Mouse (Mus musculus) lung, embryonic 14.5 days (tissue): ENCODE data around the gene Slc16a14. TPM values are rescaled to one million over a fixed set of nuclear protein-coding genes. Genes with fewer than 3 reads are reported as not detected.
A peak's percentile ranks its signal among the peaks of the same experiment; 100 is the strongest.

ENCODE experiments used
- ATAC-seq: fragments of 200-750 bp; cut with Nextera tagmentation; 2 replicates; pipeline ENCODE4 v1.8.0; 2017; ENCODE audit warnings: mild to moderate bottlenecking, moderate TSS enrichment, moderate library complexity; ENCODE audit not compliant: insufficient read depth
- DNase-seq: peaks from one replicate; pipeline ENCODE4 v3.0.0-alpha.2; 2015
- H3K27ac ChIP-seq: fragments of 300-500 bp; sonication (generic); 2 replicates; pipeline ENCODE4 v1.5.1; 2014; ENCODE audit warnings: low read depth, mild to moderate bottlenecking, moderate library complexity
- H3K27me3 ChIP-seq: fragments of 300-500 bp; sonication (generic); 2 replicates; pipeline ENCODE4 v1.6.1; 2014; ENCODE audit warnings: low read length, control low read depth; ENCODE audit not compliant: insufficient read depth
- H3K36me3 ChIP-seq: fragments of 300-500 bp; sonication (generic); 2 replicates; pipeline ENCODE4 v1.6.1; 2014; ENCODE audit warnings: control low read depth; ENCODE audit not compliant: insufficient read depth
- H3K4me1 ChIP-seq: fragments of 300-500 bp; sonication (generic); 2 replicates; pipeline ENCODE4 v1.6.1; 2014; ENCODE audit warnings: antibody characterized with exemption, control low read depth; ENCODE audit not compliant: insufficient read depth
- H3K4me2 ChIP-seq: fragments of 300-500 bp; sonication (generic); 2 replicates; pipeline ENCODE4 v1.6.1; 2014; ENCODE audit warnings: mild to moderate bottlenecking
- H3K4me3 ChIP-seq: fragments of 300-500 bp; sonication (generic); 2 replicates; pipeline ENCODE4 v1.5.1; 2014; ENCODE audit warnings: low read depth, low read length
- H3K9ac ChIP-seq: fragments of 300-500 bp; sonication (generic); 2 replicates; pipeline ENCODE4 v1.6.1; 2014
- H3K9me3 ChIP-seq: fragments of 300-500 bp; sonication (generic); 2 replicates; pipeline ENCODE4 v1.6.1; 2016; ENCODE audit warnings: low read depth, low read length, control low read depth
- CTCF ChIP-seq: IDR thresholded peaks from 2 replicates; pipeline ENCODE4 v1.5.1; 2016; ENCODE audit warnings: antibody characterized with exemption, low read depth
- WGBS: fragments of 180-500 bp; shearing (Covaris S2); extraction: QIAGEN DNeasy Blood & Tissue Kit; methylation state at CpG from one replicate; pipeline ENCODE4 v1.1.7; 2014; 5-methylcytosine and 5-hydroxymethylcytosine counted together
- polyA plus RNA-seq: library from polyadenylated mRNA; unstranded; fragments of >200 nt; fragmentation: Nextera tagmentation; extraction: Ambion mirVana; gene quantifications from 2 replicates; pipeline ENCODE4 v1.2.1, GENCODE M21; 2014

Gene Slc16a14
- polyA plus RNA-seq, 1 experiment from 2014 or later: not detected

GRCm38 (mm10) chr1:84881248-84882065, 53.5 kb downstream of the Slc16a14 start:
- ATAC-seq (no peak), DNase-seq (no peak)
- H3K9me3 ChIP-seq: no peaks in the 10 kb centered on the region
- H3K36me3 ChIP-seq: no peaks in the 10 kb centered on the region
- no peak overlapping the region for H3K4me2 ChIP-seq
- no peaks in the 10 kb centered on the region for H3K4me1 ChIP-seq
- no peaks in the 10 kb centered on the region for H3K27me3 ChIP-seq
- no peak overlapping the region for H3K4me3 ChIP-seq
- 0 out of 2 replicates have a peak, but pooled peaks have one; percentile 5 for TF ChIP-seq CTCF
- H3K27ac ChIP-seq: no peak overlapping the region
- no peak overlapping the region for H3K9ac ChIP-seq
- 72% methylated on average over 11 of the region's 11 CpGs for WGBS

DNA sequence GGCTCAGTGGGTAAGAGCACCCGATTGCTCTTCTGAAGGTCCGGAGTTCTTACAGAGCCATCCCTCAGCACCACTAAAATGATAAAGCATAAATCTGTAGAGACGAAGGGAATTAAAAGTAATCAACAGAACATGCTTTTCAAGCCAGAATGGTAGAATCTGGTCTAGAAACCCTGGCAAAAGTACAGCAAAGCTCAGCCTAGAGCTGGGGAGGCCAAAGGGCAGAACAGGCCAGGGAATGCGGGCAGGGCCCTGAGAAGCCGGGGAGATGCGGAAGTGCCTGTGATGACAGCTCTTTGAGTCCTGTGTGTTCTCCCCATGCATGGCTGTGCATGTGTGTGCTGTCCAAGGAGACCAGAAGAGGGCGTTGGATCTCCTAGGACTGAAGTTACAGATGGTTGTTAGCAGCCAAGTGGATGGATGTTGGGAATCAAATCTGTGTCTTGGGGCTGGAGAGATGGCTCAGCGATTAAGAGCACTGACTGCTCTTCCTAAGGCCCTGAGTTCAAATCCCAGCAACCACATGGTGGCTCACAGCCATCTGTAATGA, 55.3 kb downstream of the Slc16a14 start:
- H3K4me3 ChIP-seq: no peak overlapping the region
- no peak for DNase-seq
- ATAC-seq: no peak

GRCm38 (mm10) chr1:84877590-84877989, 57.3 kb downstream of the Slc16a14 start:
- no peaks in the 10 kb centered on the region for H3K9me3 ChIP-seq
- no peak overlapping the region for H3K4me2 ChIP-seq
- TF ChIP-seq CTCF: no peak
- no peaks in the 10 kb centered on the region for H3K27me3 ChIP-seq
- 73% methylated on average over 2 of the region's 2 CpGs for WGBS
- DNase-seq (no peak), ATAC-seq (no peak)
- H3K4me3 ChIP-seq: no peak overlapping the region
- no peak overlapping the region for H3K9ac ChIP-seq
- H3K4me1 ChIP-seq: no peaks in the 10 kb centered on the region
- H3K36me3 ChIP-seq: no peaks in the 10 kb centered on the region
- H3K27ac ChIP-seq: no peak overlapping the region

More for the DNA sequence above, 55.3 kb downstream of the Slc16a14 start:
- WGBS: 91% methylated on average over 8 of the region's 8 CpGs
- Histone ChIP-seq H3K9me3 (no peaks in the 10 kb centered on the region), H3K36me3 (no peaks in the 10 kb centered on the region), H3K27ac (no peak overlapping the region), H3K9ac (no peak overlapping the region), H3K4me1 (no peaks in the 10 kb centered on the region), H3K4me2 (no peak overlapping the region), H3K27me3 (no peaks in the 10 kb centered on the region)
- no peak for TF ChIP-seq CTCF

- Histone ChIP-seq H3K36me3 (no peaks in the 10 kb centered on the region), H3K9ac (no peak overlapping the region), H3K4me1 (no peaks in the 10 kb centered on the region), H3K27ac (no peak overlapping the region), H3K27me3 (no peaks in the 10 kb centered on the region), H3K4me3 (no peak overlapping the region), H3K9me3 (no peaks in the 10 kb centered on the region), H3K4me2 (no peak overlapping the region)
- ATAC-seq: no peak
- WGBS: 60% methylated on average over 4 of the region's 4 CpGs
- no peak for DNase-seq
- no peak for TF ChIP-seq CTCF
Observed at GRCm38 (mm10) chr1:84872939-84873338, 62.0 kb downstream of the Slc16a14 start.

DNA sequence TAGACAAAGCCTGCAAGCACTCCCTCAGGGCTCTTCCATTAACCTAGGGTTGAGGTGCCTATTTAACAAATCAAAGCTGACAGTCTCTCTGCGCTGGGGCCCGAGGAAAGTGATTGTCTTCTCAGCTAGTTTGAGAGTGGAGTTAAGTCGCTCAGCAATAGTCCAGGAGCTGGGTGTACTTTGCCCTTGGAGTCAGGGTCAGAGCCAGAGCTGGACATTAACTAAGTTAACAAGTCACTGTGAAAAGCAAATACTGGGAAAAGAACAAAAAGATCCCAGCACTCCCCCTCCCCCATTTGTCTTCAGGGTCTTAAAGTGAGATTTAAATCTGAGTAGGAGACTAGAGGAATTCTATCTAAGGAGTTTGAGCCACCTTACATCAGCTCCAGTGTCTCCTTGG, 62.8 kb downstream of the Slc16a14 start:
- Histone ChIP-seq H3K4me3 (no peak overlapping the region), H3K36me3 (no peaks in the 10 kb centered on the region), H3K9me3 (no peaks in the 10 kb centered on the region), H3K4me2 (no peak overlapping the region), H3K9ac (no peak overlapping the region), H3K4me1 (no peaks in the 10 kb centered on the region), H3K27ac (no peak overlapping the region), H3K27me3 (no peaks in the 10 kb centered on the region)
- TF ChIP-seq CTCF: no peak
- DNase-seq (no peak), ATAC-seq (no peak)
- WGBS: 32% methylated on average over 3 of the region's 3 CpGs

DNA sequence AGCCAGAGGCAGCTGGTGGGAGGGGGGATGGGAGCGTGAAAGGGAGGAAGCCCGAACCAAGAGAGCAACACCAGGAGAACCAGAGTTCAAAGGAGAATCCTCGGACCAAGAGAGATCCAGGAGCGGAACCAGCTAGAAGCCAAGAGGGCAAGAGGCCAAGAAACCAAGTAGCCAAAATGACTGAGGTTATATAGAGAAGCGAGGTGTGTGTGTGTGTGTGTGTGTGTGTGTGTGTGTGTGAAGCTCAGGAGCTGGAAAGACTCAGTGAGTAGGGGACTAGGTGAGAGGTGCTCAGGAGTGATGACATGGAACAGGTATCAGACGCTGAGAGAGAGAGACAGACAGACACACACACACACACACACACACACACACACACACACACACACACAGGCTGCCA, 63.8 kb downstream of the Slc16a14 start:
- Histone ChIP-seq H3K4me3 (no peak overlapping the region), H3K36me3 (no peaks in the 10 kb centered on the region), H3K27me3 (no peaks in the 10 kb centered on the region), H3K4me2 (no peak overlapping the region), H3K27ac (no peak overlapping the region), H3K9ac (no peak overlapping the region), H3K9me3 (no peaks in the 10 kb centered on the region), H3K4me1 (no peaks in the 10 kb centered on the region)
- TF ChIP-seq CTCF: no peak
- ATAC-seq: no peak
- no peak for DNase-seq
- 55% methylated on average over 6 of the region's 6 CpGs for WGBS

DNA sequence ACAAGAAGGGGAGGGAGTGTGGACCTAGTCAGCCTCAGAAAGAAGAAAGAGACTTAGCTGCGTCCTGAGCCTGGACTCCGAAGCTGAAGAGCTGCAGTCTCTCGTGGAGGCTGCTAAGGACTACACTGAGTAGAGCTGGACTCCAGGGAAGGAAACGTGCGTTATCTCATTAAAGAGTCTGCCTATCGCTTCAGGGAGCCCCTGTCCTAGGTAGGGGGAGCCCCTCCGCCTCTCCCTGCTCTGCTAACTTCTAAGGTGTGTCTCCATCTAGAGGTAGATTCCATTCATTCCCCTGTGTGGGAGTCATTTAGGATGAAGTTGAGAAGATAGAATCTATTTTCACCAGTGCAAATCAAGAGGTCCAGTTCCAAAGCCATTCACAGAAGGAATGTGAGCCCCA, 65.4 kb downstream of the Slc16a14 start:
- Histone ChIP-seq H3K27ac (no peak overlapping the region), H3K9me3 (no peaks in the 10 kb centered on the region), H3K4me1 (no peaks in the 10 kb centered on the region), H3K4me3 (no peak overlapping the region), H3K36me3 (no peaks in the 10 kb centered on the region), H3K27me3 (no peaks in the 10 kb centered on the region), H3K4me2 (no peak overlapping the region), H3K9ac (no peak overlapping the region)
- DNase-seq (no peak), ATAC-seq (no peak)
- WGBS: 33% methylated on average over 7 of the region's 7 CpGs
- TF ChIP-seq CTCF: no peak
